In the genomic region with DNA sequence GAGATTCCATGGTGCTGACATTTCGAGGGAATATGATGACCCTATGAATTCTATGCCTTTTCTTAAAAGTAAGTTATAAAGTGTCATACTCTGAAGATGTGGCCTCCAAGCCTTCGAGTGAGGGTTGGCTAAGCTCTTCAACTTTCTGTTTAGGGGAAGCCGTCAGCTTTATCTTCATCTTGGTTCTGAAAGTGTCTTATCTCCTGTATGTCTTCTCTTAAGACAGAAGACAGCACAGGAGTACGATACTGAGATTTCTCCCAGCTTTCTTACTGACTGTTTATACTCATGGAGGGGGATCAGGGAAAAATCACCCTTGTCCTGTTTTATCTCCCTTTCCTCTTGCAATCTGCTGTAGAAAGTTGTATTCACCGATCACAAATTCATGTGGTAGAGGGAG, we compare ENCODE assay signal across 22 mouse cellular contexts. TPM values are rescaled to one million over a fixed set of nuclear protein-coding genes. Genes with fewer than 3 reads are reported as not detected.
A peak's percentile ranks its signal among the peaks of the same experiment; 100 is the strongest.
DNase-seq lines count a peak whose midpoint lies in the region; ATAC-seq lines count a peak whose summit lies in the region.
"Had no signal": no experiment of that assay in that cellular context is flagged by ENCODE, and none has a peak within 500 bp of the region (broad histone marks: within the 10 kb centered on the region; RNA-seq: fewer than 3 reads in every experiment).

No protein-coding gene starts in this region.

- peak; percentile 49 for DNase-seq in CD4-positive, CD25-positive, alpha-beta regulatory T cell, adult 2 months (ENCODE audit: low read depth, low spot score)
- peak; percentile 56 for DNase-seq in CD4-positive helper T cell, adult 2 months (ENCODE audit: low read depth, low spot score)
- DNase-seq in naive thymus-derived CD4-positive, alpha-beta T cell, adult 2 months (ENCODE audit: low read depth), result peak; percentile 66
- no peak for DNase-seq in heart, postnatal 14 days
- DNase-seq: adrenal gland, adult 8-10 months; adrenal gland, postnatal 14 days; adrenal gland, postnatal 36 days; cerebellum, adult 11-12 months; cerebellum, adult 2 months; cerebellum, adult 9-10 months; cerebellum, postnatal 10 days; cerebellum, postnatal 25 days; forebrain, postnatal 0 days had no signal

- no peak for ATAC-seq in CD4-positive, CD25-positive, alpha-beta regulatory T cell, adult 4 months
- ATAC-seq: forebrain, embryonic 13.5 days; forebrain, embryonic 15.5 days; forebrain, postnatal 0 days had no signal

- intact Hi-C loops in heart, postnatal 14 days (cut with DNase I), result no loop called here

RNA-seq across cellular contexts. Expression of gene Il18r1, which starts 9.0 kb away (rescaled TPM):
- 10 to 100 TPM; 45.0 to 45.8 TPM for polyA plus RNA-seq in CD4-positive, CD25-positive, alpha-beta regulatory T cell, adult 4 months (2017; shearing (Covaris generic))
- 1 to 10 TPM; 1.4 to 2.0 TPM for total RNA-seq in heart, postnatal 14 days (2021)
- total RNA-seq: ES-E14; forebrain, postnatal 0 days had no signal
- polyA plus RNA-seq: cerebellum, adult 2 months; cortical plate, adult 2 months; embryonic facial prominence, embryonic 10.5 days; embryonic facial prominence, embryonic 12.5 days; forebrain, embryonic 11.5 days; forebrain, embryonic 13.5 days; forebrain, embryonic 15.5 days; forebrain, postnatal 0 days had no signal

RNA-seq across cellular contexts. Expression of gene Il18rap, which starts 40.8 kb away (rescaled TPM):
- 10 to 100 TPM in 1 of 2 experiments, 1 to 10 TPM in 1; 8.9 to 18.3 TPM for polyA plus RNA-seq in CD4-positive, CD25-positive, alpha-beta regulatory T cell, adult 4 months (2017; shearing (Covaris generic))
- under 1 TPM; 0.07 to 0.17 TPM for total RNA-seq in heart, postnatal 14 days (2021)
- total RNA-seq: MEL had no signal

RNA-seq across cellular contexts. Expression of gene Il1rl1, which starts 45.0 kb away (rescaled TPM):
- polyA plus RNA-seq in CD4-positive, CD25-positive, alpha-beta regulatory T cell, adult 4 months (2017; shearing (Covaris generic)), result 10 to 100 TPM in 1 of 2 experiments, 1 to 10 TPM in 1; 9.2 to 11.5 TPM
- 1 to 10 TPM; 2.0 to 2.7 TPM for total RNA-seq in heart, postnatal 14 days (2021)
- total RNA-seq: ES-E14 had no signal
- polyA plus RNA-seq: forebrain, embryonic 13.5 days; forebrain, embryonic 15.5 days had no signal

Comparison
In these comparisons a context has a peak if more than half of its experiments do, and no peak if none do; other contexts are left out.
1. DNase-seq: peak in CD4-positive, CD25-positive, alpha-beta regulatory T cell, adult 2 months (single experiment), CD4-positive helper T cell, adult 2 months (single experiment) and naive thymus-derived CD4-positive, alpha-beta T cell, adult 2 months (single experiment); none in heart, postnatal 14 days (0 of 2).